Mouse (Mus musculus) cerebellum, adult 2 months (tissue): ENCODE data around the gene Ltf.

Experiments
- CTCF ChIP-seq: fragments of 200-500 bp; IDR thresholded peaks from 2 replicates; pipeline ENCODE4 v1.5.1; 2011; ENCODE audit warnings: low read depth, mild to moderate bottlenecking, control low read depth, low read length, moderate library complexity, borderline replicate concordance; ENCODE audit not compliant: insufficient read depth
- POLR2A ChIP-seq: fragments of 200-500 bp; IDR thresholded peaks from 2 replicates; pipeline ENCODE4 v1.6.1; 2011; ENCODE audit warnings: low read length, control low read depth, borderline replicate concordance; ENCODE audit not compliant: insufficient read depth

DNA sequence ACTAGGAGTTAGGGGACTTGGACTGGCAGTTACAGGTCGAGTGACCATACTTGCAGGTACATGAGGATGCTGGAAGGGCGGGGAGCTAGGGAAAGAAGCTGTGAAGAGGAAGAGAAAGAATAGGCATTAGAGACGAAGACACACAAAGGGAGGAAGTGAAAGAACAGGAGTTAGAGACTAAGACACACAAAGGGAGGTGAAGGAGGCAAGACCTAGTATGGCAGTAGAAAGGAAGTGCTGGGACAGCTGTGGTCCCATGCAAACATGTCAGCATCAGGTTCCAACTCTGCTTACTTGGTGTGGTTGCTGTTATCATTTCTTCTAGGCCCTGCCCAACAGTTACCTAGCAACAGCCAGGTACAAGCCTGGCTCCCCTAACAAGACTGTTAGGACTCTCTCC is 9.3 kb upstream of the Ltf start:
- TF ChIP-seq CTCF (no peak), POLR2A (no peak)
